Mouse (Mus musculus): ENCODE measurements around the gene Adamts14. TPM values are rescaled to one million over a fixed set of nuclear protein-coding genes. Genes with fewer than 3 reads are reported as not detected.

Gene Adamts14
- total and polyA plus RNA-seq, 2 experiments from 2014 or later = 1.2 to 4.3 TPM

- no peak overlapping the region for H3K4me3 ChIP-seq (ENCODE audit: low read depth, low read length)
- 82% methylated on average over 4 of the region's 4 CpGs for WGBS
- H3K9me3 ChIP-seq (replicated peaks; ENCODE audit: control insufficient read depth, low read length) = no peaks in the 10 kb centered on the region
- peak overlapping the region; percentile 7; the same call in 1 of the 2 replicates for H3K27ac ChIP-seq (ENCODE audit: low read depth)
- TF ChIP-seq EP300 (IDR thresholded peaks at IDR 0.05; ENCODE audit: low read depth) (no peak), CTCF (IDR thresholded peaks at IDR 0.05; ENCODE audit: low read depth) (no peak)
- no peak for DNase-seq (ENCODE audit: low spot score)
- H3K9ac ChIP-seq (replicated peaks; ENCODE audit: low read depth, low read length) = no peak overlapping the region
- H3K27me3 ChIP-seq (ENCODE audit: control insufficient read depth, insufficient read depth, low read length) = no peaks in the 10 kb centered on the region
- no peak overlapping the region for H3K4me2 ChIP-seq (ENCODE audit: low read depth, low read length)
- no peaks in the 10 kb centered on the region for H3K36me3 ChIP-seq (replicated peaks; ENCODE audit: control insufficient read depth, insufficient read depth, low read length)
- no peaks in the 10 kb centered on the region for H3K4me1 ChIP-seq (ENCODE audit: control insufficient read depth, insufficient read depth)
- no peak for ATAC-seq (ENCODE audit: insufficient read depth, low read depth)
Observed at GRCm38 (mm10) chr10:61234319-61234718, 38.9 kb downstream of the Adamts14 start.

DNA sequence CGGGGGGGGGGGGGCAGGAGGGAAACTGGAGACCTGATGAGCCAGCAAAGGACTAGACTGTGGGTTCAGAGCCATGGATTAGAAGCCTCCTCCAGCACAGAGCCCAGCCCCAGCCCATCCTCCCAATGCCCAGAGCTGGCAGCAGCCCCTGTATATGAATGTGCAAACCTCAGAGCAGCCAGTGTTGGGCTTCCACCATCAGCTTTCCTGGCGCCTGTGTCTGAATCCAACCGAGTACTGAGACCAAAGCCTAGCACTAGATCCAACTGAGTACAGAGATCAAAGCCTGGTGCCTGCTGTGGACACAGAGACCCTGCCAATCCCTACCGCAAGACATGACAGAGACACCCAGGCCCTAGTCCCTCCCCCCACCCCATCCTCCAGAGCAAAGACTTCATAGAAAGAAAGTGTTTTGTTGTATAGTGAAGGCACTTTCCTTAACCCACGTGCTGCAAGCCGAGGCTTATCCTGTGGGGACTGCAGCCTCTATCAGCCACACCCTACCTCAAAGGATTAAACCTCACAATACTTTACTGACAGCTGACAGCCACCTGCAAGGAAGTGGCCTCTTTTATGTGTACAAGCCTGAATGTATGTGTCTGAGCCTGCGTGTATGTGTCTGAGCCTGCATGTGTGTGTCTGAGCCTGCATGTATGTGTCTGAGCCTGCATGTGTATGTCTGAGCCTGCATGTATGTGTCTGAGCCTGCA is 40.2 kb downstream of the Adamts14 start:
- TF ChIP-seq EP300 (IDR thresholded peaks at IDR 0.05; ENCODE audit: low read depth) (no peak), CTCF (IDR thresholded peaks at IDR 0.05; ENCODE audit: low read depth) (no peak)

DNA sequence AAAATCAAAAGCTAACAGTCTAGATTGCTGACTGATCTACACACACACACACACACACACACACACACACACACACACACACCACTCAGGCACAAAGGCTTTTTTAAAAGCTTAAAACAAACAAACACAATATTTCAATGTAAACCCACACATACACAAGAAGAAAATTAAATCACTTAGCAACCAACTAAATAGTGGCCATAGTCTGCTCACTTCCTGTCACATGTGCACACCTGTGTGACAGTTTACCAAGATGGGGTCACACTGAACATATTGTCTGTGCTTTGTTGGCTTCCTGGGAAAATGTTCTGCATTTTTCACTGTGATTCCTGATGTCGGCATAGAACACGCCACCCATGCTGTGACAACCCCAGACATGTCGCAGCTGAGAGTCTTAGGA is 41.5 kb downstream of the Adamts14 start:
- DNase-seq (ENCODE audit: low spot score) = no peak
- Histone ChIP-seq H3K4me1 (ENCODE audit: control insufficient read depth, insufficient read depth) (0 out of 2 replicates have a peak, but pooled peaks cover 4% of the 10 kb centered on the region), H3K36me3 (replicated peaks; ENCODE audit: control insufficient read depth, insufficient read depth, low read length) (no peaks in the 10 kb centered on the region), H3K27ac (ENCODE audit: low read depth) (no peak overlapping the region), H3K4me2 (ENCODE audit: low read depth, low read length) (no peak overlapping the region), H3K9me3 (replicated peaks; ENCODE audit: control insufficient read depth, low read length) (no peaks in the 10 kb centered on the region), H3K4me3 (ENCODE audit: low read depth, low read length) (no peak overlapping the region), H3K27me3 (ENCODE audit: control insufficient read depth, insufficient read depth, low read length) (no peaks in the 10 kb centered on the region), H3K9ac (replicated peaks; ENCODE audit: low read depth, low read length) (no peak overlapping the region)
- TF ChIP-seq CTCF (IDR thresholded peaks at IDR 0.05; ENCODE audit: low read depth) (no peak), EP300 (IDR thresholded peaks at IDR 0.05; ENCODE audit: low read depth) (no peak)
- ATAC-seq (ENCODE audit: insufficient read depth, low read depth) = no peak
- WGBS = 87% methylated on average over 3 of the region's 3 CpGs

More for the DNA sequence above, 40.2 kb downstream of the Adamts14 start:
- WGBS = 57% methylated on average over 7 of the region's 7 CpGs
- Histone ChIP-seq H3K9ac (replicated peaks; ENCODE audit: low read depth, low read length) (no peak overlapping the region), H3K36me3 (replicated peaks; ENCODE audit: control insufficient read depth, insufficient read depth, low read length) (no peaks in the 10 kb centered on the region), H3K4me1 (ENCODE audit: control insufficient read depth, insufficient read depth) (no peaks in the 10 kb centered on the region), H3K4me3 (ENCODE audit: low read depth, low read length) (no peak overlapping the region), H3K27ac (ENCODE audit: low read depth) (peak overlapping the region; percentile 3; the same call in 1 of the 2 replicates), H3K27me3 (ENCODE audit: control insufficient read depth, insufficient read depth, low read length) (no peaks in the 10 kb centered on the region), H3K4me2 (ENCODE audit: low read depth, low read length) (no peak overlapping the region), H3K9me3 (replicated peaks; ENCODE audit: control insufficient read depth, low read length) (no peaks in the 10 kb centered on the region)
- ATAC-seq (ENCODE audit: insufficient read depth, low read depth) (no peak), DNase-seq (ENCODE audit: low spot score) (no peak)

GRCm38 (mm10) chr10:61226784-61227396 is 46.3 kb downstream of the Adamts14 start:
- Histone ChIP-seq H3K27me3 (ENCODE audit: control insufficient read depth, insufficient read depth, low read length) (no peaks in the 10 kb centered on the region), H3K27ac (ENCODE audit: low read depth) (no peak overlapping the region), H3K36me3 (replicated peaks; ENCODE audit: control insufficient read depth, insufficient read depth, low read length) (no peaks in the 10 kb centered on the region), H3K9me3 (replicated peaks; ENCODE audit: control insufficient read depth, low read length) (no peaks in the 10 kb centered on the region), H3K4me3 (ENCODE audit: low read depth, low read length) (no peak overlapping the region), H3K4me2 (ENCODE audit: low read depth, low read length) (no peak overlapping the region), H3K4me1 (ENCODE audit: control insufficient read depth, insufficient read depth) (0 out of 2 replicates have a peak, but pooled peaks cover 9% of the 10 kb centered on the region), H3K9ac (replicated peaks; ENCODE audit: low read depth, low read length) (no peak overlapping the region)
- ATAC-seq (ENCODE audit: insufficient read depth, low read depth) (peak; percentile 90), DNase-seq (ENCODE audit: low spot score) (peak; percentile 65)
- no peak for TF ChIP-seq EP300 (IDR thresholded peaks at IDR 0.05; ENCODE audit: low read depth)
- TF ChIP-seq CTCF (IDR thresholded peaks at IDR 0.05; ENCODE audit: low read depth) = no peak
- WGBS = 32% methylated on average over 4 of the region's 4 CpGs

DNA sequence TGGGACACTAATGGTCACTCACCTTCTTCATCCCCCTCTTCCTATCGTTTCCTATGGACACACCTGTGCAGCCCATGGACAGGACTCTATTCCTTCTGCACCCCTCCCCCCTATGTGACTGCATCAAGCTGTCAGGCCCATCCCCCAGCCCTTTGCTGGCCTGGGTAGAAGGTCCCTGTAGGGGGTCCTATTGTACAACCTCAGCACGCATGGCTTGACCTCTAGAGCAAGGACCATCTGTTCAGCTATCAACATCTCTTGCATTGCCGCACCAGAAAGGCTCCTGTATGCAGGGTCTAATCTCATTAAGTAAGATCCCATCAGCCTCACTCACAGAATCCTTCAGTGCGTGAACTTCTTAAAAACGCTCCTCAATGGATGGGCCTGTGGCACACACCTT is 47.5 kb downstream of the Adamts14 start:
- no peak for ATAC-seq (ENCODE audit: insufficient read depth, low read depth)
- Histone ChIP-seq H3K4me1 (ENCODE audit: control insufficient read depth, insufficient read depth) (0 out of 2 replicates have a peak, but pooled peaks cover 9% of the 10 kb centered on the region), H3K4me2 (ENCODE audit: low read depth, low read length) (no peak overlapping the region), H3K9me3 (replicated peaks; ENCODE audit: control insufficient read depth, low read length) (no peaks in the 10 kb centered on the region), H3K36me3 (replicated peaks; ENCODE audit: control insufficient read depth, insufficient read depth, low read length) (no peaks in the 10 kb centered on the region), H3K27ac (ENCODE audit: low read depth) (no peak overlapping the region), H3K27me3 (ENCODE audit: control insufficient read depth, insufficient read depth, low read length) (no peaks in the 10 kb centered on the region), H3K4me3 (ENCODE audit: low read depth, low read length) (no peak overlapping the region), H3K9ac (replicated peaks; ENCODE audit: low read depth, low read length) (no peak overlapping the region)
- TF ChIP-seq EP300 (IDR thresholded peaks at IDR 0.05; ENCODE audit: low read depth) = no peak
- TF ChIP-seq CTCF (IDR thresholded peaks at IDR 0.05; ENCODE audit: low read depth) = no peak
- 89% methylated on average over 5 of the region's 5 CpGs for WGBS
- no peak for DNase-seq (ENCODE audit: low spot score)

Data from heart, postnatal 0 days (tissue).